Mouse (Mus musculus) ES-CJ7 (cell line): ENCODE measurements at regions not wholly inside any gene's neighbourhood (a gene's known extent, or its start where the extent isn't known, plus 50 kb on each side); places are given as distances from the start of the nearest gene placed in this dataset.
"Not testable (repeated sequence)": the region's sequence is repeated elsewhere in the genome, so short reads cannot be mapped to it uniquely, and the experiment has no call there.

Experiments used
- DNase-seq: peaks from one replicate; pipeline ENCODE4 v3.0.0; 2011; ENCODE audit warnings: low read depth, low spot score

GRCm38 (mm10) chr14:82433894-82434293 lies 2009.5 kb upstream of the Pcdh17 start:
- DNase-seq: no peak

- not testable (repeated sequence) for DNase-seq
These were observed 1994.5 kb upstream of the Pcdh17 start for GRCm38 (mm10) chr14:82448856-82449255.

DNA sequence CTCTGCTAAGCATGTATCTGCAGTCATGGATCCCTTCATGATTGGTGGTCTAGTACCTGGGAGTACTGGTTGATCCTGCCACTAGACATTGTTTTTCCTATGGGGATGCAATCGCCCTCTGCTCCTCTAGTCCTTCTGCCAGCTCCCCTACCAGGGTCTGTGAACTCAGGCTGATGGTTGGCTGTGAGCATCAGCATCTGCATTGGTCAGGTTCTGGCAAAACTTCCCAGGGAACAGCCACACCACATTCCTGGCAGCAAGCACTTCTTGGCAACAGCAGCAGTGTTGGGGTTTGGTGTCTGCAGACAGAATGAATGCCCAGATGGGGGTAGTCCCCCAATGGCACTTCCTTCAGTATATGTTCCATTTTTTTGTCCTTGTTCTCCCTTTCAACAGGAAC lies 1989.9 kb upstream of the Pcdh17 start:
- no peak for DNase-seq

GRCm38 (mm10) chr14:82466708-82467107 lies 1976.7 kb upstream of the Pcdh17 start:
- peak; percentile 55 for DNase-seq
